Mouse (Mus musculus): ENCODE results near the gene Usp3. TPM values are rescaled to one million over a fixed set of nuclear protein-coding genes. Genes with fewer than 3 reads are reported as not detected.

The Usp3 gene
- polyA plus RNA-seq, 1 experiment, result 89.3 TPM

GRCm38 (mm10) chr9:66594061-66594460 lies 1.1 kb upstream of the Usp3 start:
- H3K4me1 ChIP-seq (ENCODE audit: control insufficient read depth, insufficient read depth, low read length), result no peaks in the 10 kb centered on the region
- DNase-seq, result peak in 1 of 2 experiments; percentile 24
- 89% methylated on average over 3 of the region's 3 CpGs for WGBS
- no peak overlapping the region for H3K4me3 ChIP-seq (replicated peaks; ENCODE audit: insufficient read depth, low read depth, low read length)
- H3K27me3 ChIP-seq (ENCODE audit: control insufficient read depth, insufficient read depth, low read length), result no peaks in the 10 kb centered on the region
- H3K27ac ChIP-seq (ENCODE audit: insufficient read depth, low read length), result no peak overlapping the region
- TF ChIP-seq POLR2A (IDR thresholded peaks at IDR 0.05; ENCODE audit: borderline replicate concordance, insufficient read depth, low read length), result no peak

DNA sequence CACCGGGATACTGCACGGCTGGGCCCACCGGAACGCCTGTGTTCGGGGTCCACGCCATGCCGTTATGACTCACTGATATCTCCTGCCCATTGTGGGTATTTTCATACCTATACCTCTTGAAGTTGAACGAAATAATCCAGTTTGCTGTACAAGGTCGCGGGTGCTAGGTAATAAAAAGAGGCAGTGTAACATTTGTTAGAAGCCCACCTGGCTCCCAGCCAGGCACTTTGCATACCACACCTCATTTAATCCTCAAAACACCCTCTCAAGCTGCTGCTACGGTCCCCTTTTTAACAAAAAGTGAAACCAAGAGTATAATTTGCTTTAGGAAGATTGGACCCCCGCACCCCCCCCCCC lies 649 bp upstream of the Usp3 start:
- TF ChIP-seq CTCF (IDR thresholded peaks at IDR 0.05; ENCODE audit: borderline replicate concordance, insufficient read depth, low read depth, low read length) (no peak), POLR2A (IDR thresholded peaks at IDR 0.05; ENCODE audit: borderline replicate concordance, insufficient read depth, low read length) (no peak)
- WGBS, result 10% methylated on average over 12 of the region's 12 CpGs
- H3K4me1 ChIP-seq (ENCODE audit: control insufficient read depth, insufficient read depth, low read length), result no peaks in the 10 kb centered on the region

GRCm38 (mm10) chr9:66591851-66592645 lies 894 bp downstream of the Usp3 start:
- Histone ChIP-seq H3K27me3 (ENCODE audit: control insufficient read depth, insufficient read depth, low read length) (no peaks in the 10 kb centered on the region), H3K4me1 (ENCODE audit: control insufficient read depth, insufficient read depth, low read length) (peaks cover 8% of the 10 kb centered on the region; the same call in 1 of the 2 replicates), H3K4me3 (replicated peaks; ENCODE audit: insufficient read depth, low read depth, low read length) (peak overlapping the region; percentile 73), H3K27ac (ENCODE audit: insufficient read depth, low read length) (peak overlapping the region; percentile 96)
- under 1% methylated on average over 80 of the region's 83 CpGs for WGBS
- DNase-seq, result peak; percentile 53 to 69
- TF ChIP-seq POLR2A (IDR thresholded peaks at IDR 0.05; ENCODE audit: borderline replicate concordance, insufficient read depth, low read length), result no peak
- no peak for TF ChIP-seq CTCF (IDR thresholded peaks at IDR 0.05; ENCODE audit: borderline replicate concordance, insufficient read depth, low read depth, low read length)

More for the DNA sequence above, 649 bp upstream of the Usp3 start:
- Histone ChIP-seq H3K27ac (ENCODE audit: insufficient read depth, low read length) (no peak overlapping the region), H3K4me3 (replicated peaks; ENCODE audit: insufficient read depth, low read depth, low read length) (peak overlapping the region; percentile 73), H3K27me3 (ENCODE audit: control insufficient read depth, insufficient read depth, low read length) (no peaks in the 10 kb centered on the region)
- DNase-seq, result no peak

DNA sequence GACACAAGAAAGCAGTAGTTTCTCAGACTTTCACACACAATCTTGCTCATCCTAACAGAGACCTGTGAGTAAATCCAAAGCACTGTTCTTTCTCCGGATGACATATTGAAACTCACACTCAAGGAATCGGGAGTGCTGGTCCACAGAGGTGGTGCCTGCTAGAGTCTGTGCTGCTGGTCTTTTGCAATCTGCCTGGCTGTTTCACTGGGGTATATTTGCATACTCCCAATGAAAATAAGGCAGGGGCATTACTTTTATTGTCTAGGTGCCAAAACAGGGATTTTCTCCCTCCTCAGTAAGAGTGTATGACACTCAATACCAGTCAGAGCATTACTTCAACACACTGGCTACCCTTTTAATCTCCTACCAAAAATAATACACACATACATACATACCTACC lies 2.9 kb downstream of the Usp3 start:
- Histone ChIP-seq H3K27me3 (ENCODE audit: control insufficient read depth, insufficient read depth, low read length) (no peaks in the 10 kb centered on the region), H3K4me3 (replicated peaks; ENCODE audit: insufficient read depth, low read depth, low read length) (peak overlapping the region; percentile 74), H3K4me1 (ENCODE audit: control insufficient read depth, insufficient read depth, low read length) (peaks cover 17% of the 10 kb centered on the region; the same call in 1 of the 2 replicates), H3K27ac (ENCODE audit: insufficient read depth, low read length) (peak overlapping the region; percentile 97)
- WGBS, result 17% methylated on average over 2 of the region's 2 CpGs
- peak; percentile 51 to 61 for DNase-seq
- TF ChIP-seq CTCF (IDR thresholded peaks at IDR 0.05; ENCODE audit: borderline replicate concordance, insufficient read depth, low read depth, low read length) (no peak), POLR2A (IDR thresholded peaks at IDR 0.05; ENCODE audit: borderline replicate concordance, insufficient read depth, low read length) (no peak)

- DNase-seq, result peak in 1 of 2 experiments; percentile 39
- Histone ChIP-seq H3K27me3 (ENCODE audit: control insufficient read depth, insufficient read depth, low read length) (no peaks in the 10 kb centered on the region), H3K4me1 (ENCODE audit: control insufficient read depth, insufficient read depth, low read length) (peaks cover 19% of the 10 kb centered on the region; the same call in 1 of the 2 replicates), H3K27ac (ENCODE audit: insufficient read depth, low read length) (peak overlapping the region; percentile 91; the same call in 1 of the 2 replicates), H3K4me3 (replicated peaks; ENCODE audit: insufficient read depth, low read depth, low read length) (no peak overlapping the region)
- WGBS, result 19% methylated on average over 1 of the region's 1 CpGs
- no peak for TF ChIP-seq CTCF (IDR thresholded peaks at IDR 0.05; ENCODE audit: borderline replicate concordance, insufficient read depth, low read depth, low read length)
- no peak for TF ChIP-seq POLR2A (IDR thresholded peaks at IDR 0.05; ENCODE audit: borderline replicate concordance, insufficient read depth, low read length)
Measured at GRCm38 (mm10) chr9:66587016-66587415, 5.9 kb downstream of the Usp3 start.

DNA sequence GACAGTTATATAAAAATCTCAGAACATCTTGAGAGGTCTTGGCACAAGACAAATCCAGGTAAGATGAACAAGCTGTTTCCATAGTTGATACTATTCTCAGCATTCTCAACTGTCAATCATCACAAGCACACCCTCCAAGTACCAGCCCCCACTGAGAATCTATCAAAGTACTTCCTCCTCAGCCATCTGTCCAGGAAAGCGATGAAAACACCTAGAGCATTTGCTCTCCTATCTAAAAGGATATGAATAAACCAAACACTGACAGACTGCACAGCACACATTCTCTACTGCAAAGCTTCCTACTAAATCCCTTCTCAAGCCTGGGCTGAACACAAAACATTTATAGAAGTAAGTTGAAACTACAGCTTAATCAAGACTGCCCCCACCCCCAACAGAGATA lies 6.4 kb downstream of the Usp3 start:
- DNase-seq, result peak; percentile 73 to 97
- Histone ChIP-seq H3K4me3 (replicated peaks; ENCODE audit: insufficient read depth, low read depth, low read length) (no peak overlapping the region), H3K4me1 (ENCODE audit: control insufficient read depth, insufficient read depth, low read length) (peaks cover 19% of the 10 kb centered on the region; the same call in 1 of the 2 replicates), H3K27me3 (ENCODE audit: control insufficient read depth, insufficient read depth, low read length) (no peaks in the 10 kb centered on the region), H3K27ac (ENCODE audit: insufficient read depth, low read length) (no peak overlapping the region; the same call in 1 of the 2 replicates)
- TF ChIP-seq CTCF (IDR thresholded peaks at IDR 0.05; ENCODE audit: borderline replicate concordance, insufficient read depth, low read depth, low read length), result no peak
- TF ChIP-seq POLR2A (IDR thresholded peaks at IDR 0.05; ENCODE audit: borderline replicate concordance, insufficient read depth, low read length), result peak; percentile 46; the same call in 1 of the 2 replicates
- 9% methylated on average over 1 of the region's 1 CpGs for WGBS

GRCm38 (mm10) chr9:66585191-66585590 lies 7.8 kb downstream of the Usp3 start:
- H3K27me3 ChIP-seq (ENCODE audit: control insufficient read depth, insufficient read depth, low read length), result no peaks in the 10 kb centered on the region
- H3K4me1 ChIP-seq (ENCODE audit: control insufficient read depth, insufficient read depth, low read length), result peaks cover 19% of the 10 kb centered on the region; the same call in 1 of the 2 replicates
- peak in 1 of 2 experiments; percentile 37 for DNase-seq
- TF ChIP-seq CTCF (IDR thresholded peaks at IDR 0.05; ENCODE audit: borderline replicate concordance, insufficient read depth, low read depth, low read length), result no peak
- no peak for TF ChIP-seq POLR2A (IDR thresholded peaks at IDR 0.05; ENCODE audit: borderline replicate concordance, insufficient read depth, low read length)
- 12% methylated on average over 1 of the region's 1 CpGs for WGBS
- H3K4me3 ChIP-seq (replicated peaks; ENCODE audit: insufficient read depth, low read depth, low read length), result no peak overlapping the region
- peak overlapping the region; percentile 88 for H3K27ac ChIP-seq (ENCODE audit: insufficient read depth, low read length)

GRCm38 (mm10) chr9:66584176-66584575 lies 8.8 kb downstream of the Usp3 start:
- peak; percentile 53 to 83 for DNase-seq
- Histone ChIP-seq H3K4me3 (replicated peaks; ENCODE audit: insufficient read depth, low read depth, low read length) (no peak overlapping the region), H3K27me3 (ENCODE audit: control insufficient read depth, insufficient read depth, low read length) (no peaks in the 10 kb centered on the region), H3K27ac (ENCODE audit: insufficient read depth, low read length) (peak overlapping the region; percentile 34; the same call in 1 of the 2 replicates), H3K4me1 (ENCODE audit: control insufficient read depth, insufficient read depth, low read length) (peaks cover 19% of the 10 kb centered on the region; the same call in 1 of the 2 replicates)
- TF ChIP-seq CTCF (IDR thresholded peaks at IDR 0.05; ENCODE audit: borderline replicate concordance, insufficient read depth, low read depth, low read length) (no peak), POLR2A (IDR thresholded peaks at IDR 0.05; ENCODE audit: borderline replicate concordance, insufficient read depth, low read length) (no peak)

All from cerebellum, adult 2 months (tissue).